Mouse (Mus musculus) CD4-positive, CD25-positive, alpha-beta regulatory T cell, adult 4 months (primary cell): Measurements from ENCODE around the gene Pms1. TPM values are rescaled to one million over a fixed set of nuclear protein-coding genes. Genes with fewer than 3 reads are reported as not detected.
"Not testable (repeated sequence)": the region's sequence is repeated elsewhere in the genome, so short reads cannot be mapped to it uniquely, and the experiment has no call there.

Experiments used
- ATAC-seq: one replicate; pipeline ENCODE4 v1.8.0; 2017
- polyA plus RNA-seq, 2 experiments: library from polyadenylated mRNA; unstranded; fragments of 100-300 nt; shearing (Covaris generic); gene quantifications; one replicate each; pipeline ENCODE4 v1.2.1; 2017

The Pms1 gene
- 10 to 100 TPM; 31.7 to 34.9 TPM for polyA plus RNA-seq

DNA sequence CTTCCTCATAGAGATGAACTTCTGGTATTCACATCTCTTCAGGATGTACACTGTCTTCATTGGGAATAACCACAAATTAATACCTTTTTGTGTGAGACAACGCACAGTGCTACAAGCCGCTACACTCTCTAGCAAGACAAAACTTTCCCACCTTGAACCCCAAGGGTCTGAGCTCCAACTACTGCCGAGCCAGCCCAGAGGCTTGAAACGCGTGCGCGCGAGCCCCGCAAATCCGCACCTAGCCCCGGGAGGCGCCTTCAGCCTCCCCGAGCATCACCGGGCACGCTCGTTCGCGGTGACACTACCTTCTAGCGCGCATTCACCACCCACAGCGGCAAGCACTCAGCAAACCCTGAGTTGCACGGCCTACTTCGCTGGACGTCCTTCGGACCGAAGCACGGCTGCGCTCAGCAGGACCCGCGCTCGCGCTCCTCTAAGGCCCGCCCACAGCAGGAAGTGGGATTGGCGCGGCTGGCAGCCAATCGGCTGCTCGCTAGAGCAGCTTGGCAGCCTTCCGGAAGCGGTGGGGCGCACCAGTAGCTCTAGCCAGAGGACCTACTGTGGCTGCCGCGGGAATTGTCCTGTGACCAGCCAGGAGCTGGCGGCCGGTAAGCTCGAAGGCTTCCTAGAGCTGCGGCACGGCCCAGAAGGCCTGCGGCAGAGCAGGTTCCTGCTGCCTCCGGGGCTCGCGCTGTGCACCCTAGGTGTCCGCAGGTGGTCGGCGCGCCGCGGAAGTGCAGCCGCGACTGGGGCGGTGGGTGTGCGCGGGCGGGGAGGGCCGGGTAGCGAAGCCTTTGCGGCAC, at the start of gene Pms1, which contains the start of the genes Ormdl1 and Gm28778:
TSS of gene Pms1 (minus strand) at position 438 of the 803 bp plus-strand sequence.
TSS of gene Ormdl1 (plus strand) at position 515 of the 803 bp plus-strand sequence.
TSS of gene Gm28778 (plus strand) at position 531 of the 803 bp plus-strand sequence.
- ATAC-seq, result peak; percentile 98

- ATAC-seq, result no peak
These were observed 44.3 kb upstream of the Pms1 start for GRCm38 (mm10) chr1:53341071-53341470.

- not testable (repeated sequence) for ATAC-seq
These were observed 40.6 kb upstream of the Pms1 start for GRCm38 (mm10) chr1:53337403-53337802.

- no peak for ATAC-seq
These were observed 38.6 kb upstream of the Pms1 start for GRCm38 (mm10) chr1:53335465-53335864.

- ATAC-seq, result not testable (repeated sequence)
These were observed 36.7 kb upstream of the Pms1 start for GRCm38 (mm10) chr1:53333527-53333926.

- ATAC-seq, result no peak
These were observed 28.1 kb upstream of the Pms1 start for GRCm38 (mm10) chr1:53324827-53325494.

DNA sequence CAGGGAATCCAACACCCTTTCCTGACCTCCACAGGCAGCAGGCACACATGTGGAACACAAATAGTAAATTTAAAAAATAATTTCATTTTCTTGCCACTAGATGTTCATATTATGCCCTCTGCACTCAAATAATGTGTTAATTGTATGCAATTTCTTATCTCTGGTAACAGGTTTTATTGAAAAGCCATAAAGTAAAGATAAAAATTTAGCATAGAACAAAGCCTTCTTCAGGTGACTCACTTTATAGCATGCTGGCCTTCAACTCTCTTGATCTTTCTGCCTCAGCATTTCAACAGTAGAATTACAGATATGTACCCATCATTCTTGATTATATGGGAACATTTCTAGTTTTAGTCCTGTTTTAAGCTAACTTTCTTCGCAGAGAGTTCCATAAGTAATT, 27.5 kb upstream of the Pms1 start:
- ATAC-seq, result no peak

- no peak for ATAC-seq
These were observed 26.4 kb upstream of the Pms1 start for GRCm38 (mm10) chr1:53323254-53323653.

- ATAC-seq, result no peak
These were observed 25.0 kb upstream of the Pms1 start for GRCm38 (mm10) chr1:53321662-53322344.

DNA sequence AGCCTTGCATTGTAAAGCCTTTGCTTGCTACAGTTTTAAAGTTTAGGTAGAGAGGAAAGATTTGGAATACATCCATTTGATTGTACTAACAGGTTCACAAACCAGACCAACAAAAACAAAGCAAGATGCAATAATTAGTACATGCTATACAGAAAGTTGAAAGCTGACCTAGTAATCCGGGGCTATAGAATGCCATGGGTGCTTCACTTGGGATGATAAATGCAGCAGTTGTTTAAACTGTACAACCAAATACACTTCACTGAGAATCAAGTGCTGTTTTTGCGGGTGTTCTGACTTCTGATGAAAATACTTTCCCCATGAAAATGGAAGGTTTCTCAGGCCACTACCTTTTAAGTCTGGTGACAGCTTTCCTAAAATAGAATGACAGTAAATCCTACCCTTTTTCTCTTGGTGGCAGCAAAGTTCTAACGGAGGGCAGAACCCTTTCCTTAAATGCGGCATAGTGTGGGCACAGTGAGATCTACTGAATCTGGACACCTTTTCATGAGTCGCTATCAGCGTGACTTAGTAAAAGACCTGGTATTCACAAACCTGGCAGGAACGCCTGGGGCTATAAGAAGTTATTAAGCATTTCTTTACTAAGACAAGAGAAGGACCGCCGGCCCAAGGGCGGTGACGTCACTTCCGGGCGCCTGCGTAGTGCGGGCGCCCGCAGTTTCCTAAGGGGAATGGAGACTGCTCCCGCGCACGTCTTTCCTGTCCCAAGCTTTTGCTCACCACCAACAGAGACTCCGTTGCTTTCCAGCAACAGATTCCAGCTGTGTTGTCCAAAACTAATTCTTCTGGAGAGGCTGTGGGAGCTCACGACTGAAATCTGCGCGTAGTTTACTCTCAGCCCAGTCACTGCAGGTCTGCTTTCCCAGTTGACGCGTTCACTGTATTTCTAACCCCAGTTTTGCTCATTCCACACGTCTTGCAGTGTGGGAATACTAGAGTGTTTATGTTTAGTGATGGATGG, 16.5 kb upstream of the Pms1 start, which contains the start of gene Osgepl1:
TSS of gene Osgepl1 (plus strand) at position 636 of the 979 bp plus-strand sequence.
- ATAC-seq, result peak; percentile 98

- no peak for ATAC-seq
These were observed 3.7 kb upstream of the Pms1 start for GRCm38 (mm10) chr1:53300506-53300905.

DNA sequence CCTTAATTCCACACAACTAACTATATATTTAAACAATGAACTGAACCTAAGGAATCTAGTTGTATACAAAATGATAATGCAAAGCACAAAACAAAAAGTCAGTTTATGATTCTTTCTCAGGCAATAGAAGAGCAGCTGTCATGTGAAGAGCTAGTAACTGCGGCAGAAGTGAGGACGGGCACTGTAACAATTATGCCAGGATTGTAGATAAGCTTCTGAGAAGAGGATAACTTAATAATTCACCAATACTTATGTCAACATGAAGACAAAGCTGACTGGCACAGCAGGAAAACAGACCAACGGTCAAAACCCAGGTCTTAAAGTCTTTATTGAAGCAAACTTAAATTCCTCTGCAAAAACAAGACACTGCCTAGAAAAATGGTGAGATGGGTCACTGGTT, 5.6 kb downstream of the Pms1 start:
- no peak for ATAC-seq

GRCm38 (mm10) chr1:53272646-53273045, 24.2 kb downstream of the Pms1 start:
- peak; percentile 68 for ATAC-seq

DNA sequence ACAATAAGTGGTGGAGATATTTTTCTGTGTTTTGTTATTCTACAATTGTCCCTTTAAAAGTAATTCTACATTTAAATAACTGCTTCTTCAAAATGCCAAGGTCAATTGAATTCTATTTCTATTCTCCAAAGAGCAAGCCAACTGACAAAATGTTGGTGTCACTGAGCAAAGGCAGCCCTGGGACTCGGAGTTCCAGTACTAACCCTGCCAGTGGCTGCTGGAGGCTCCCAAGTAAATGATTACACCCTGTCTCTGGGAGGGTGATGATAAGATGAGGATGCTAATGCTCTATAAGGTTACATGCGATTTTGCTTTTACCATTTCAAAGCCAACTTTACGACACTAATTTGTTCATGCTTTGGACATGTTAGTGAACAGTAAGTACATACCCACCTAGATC, 26.9 kb downstream of the Pms1 start:
- no peak for ATAC-seq

DNA sequence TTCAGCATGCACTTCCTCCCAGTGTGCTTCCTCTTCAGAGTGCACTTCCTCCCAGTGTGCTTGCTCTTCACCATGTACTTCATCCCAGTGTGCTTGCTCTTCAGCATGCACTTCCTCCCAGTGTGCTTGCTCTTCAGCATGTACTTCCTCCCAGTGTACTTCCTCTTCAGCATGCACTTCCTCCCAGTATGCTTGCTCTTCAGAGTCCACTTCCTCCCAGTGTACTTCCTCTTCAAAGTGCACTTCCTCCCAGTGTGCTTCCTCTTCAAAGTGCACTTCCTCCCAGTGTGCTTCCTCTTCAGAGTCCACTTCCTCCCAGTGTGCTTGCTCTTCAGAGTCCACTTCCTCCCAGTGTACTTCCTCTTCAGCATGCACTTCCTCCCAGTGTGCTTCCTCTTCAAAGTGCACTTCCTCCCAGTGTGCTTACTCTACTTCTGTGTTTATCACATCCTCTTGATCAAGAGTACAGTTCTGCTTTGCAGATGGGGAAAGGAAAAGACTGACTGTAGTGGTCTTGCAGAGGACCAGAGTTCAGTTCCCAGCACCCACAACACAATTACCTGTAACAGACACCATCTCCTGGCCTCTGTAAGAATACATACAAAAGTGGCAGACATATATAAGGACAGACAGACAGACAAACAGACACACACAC, 31.7 kb downstream of the Pms1 start:
- ATAC-seq, result not testable (repeated sequence)

- ATAC-seq, result no peak
These were observed 70.8 kb downstream of the Pms1 start for GRCm38 (mm10) chr1:53226063-53226462.

DNA sequence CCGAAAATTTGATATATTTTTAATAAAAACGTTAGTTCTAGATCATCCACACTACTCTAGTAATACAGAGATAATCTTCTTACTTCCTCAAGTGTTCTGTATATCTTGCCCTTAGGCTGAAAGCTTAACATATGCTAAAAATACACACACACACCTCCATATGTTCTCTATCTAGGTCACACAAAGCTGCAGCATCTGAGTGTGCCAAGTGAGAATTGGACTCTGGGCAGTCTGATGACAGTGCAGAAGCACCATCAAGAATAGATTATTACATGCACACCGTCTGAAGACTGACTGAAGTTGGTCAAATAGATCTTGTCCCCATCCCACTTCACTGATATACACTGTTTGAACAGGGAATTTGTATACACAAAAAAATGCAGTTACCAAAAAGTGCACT, 71.2 kb downstream of the Pms1 start:
- ATAC-seq, result no peak

DNA sequence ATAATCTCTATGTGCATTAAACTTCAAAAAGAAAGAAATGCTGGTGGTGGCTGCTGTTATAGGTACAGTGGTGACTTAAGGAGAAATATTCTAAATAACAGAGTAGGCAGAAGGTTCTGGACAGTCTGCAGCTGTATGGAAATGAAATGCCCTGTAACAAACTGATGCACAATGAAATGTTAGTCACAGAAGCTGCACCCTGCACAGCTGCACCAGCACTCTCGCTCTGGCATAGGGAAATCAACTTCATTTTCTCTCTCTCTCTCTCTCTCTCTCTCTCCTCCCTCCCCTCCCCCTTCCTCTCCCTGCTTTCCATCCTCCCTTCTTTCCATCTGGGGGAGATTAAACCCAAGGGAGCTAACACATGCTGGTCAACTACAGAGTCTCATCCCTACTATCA, 72.0 kb downstream of the Pms1 start:
- ATAC-seq, result no peak

DNA sequence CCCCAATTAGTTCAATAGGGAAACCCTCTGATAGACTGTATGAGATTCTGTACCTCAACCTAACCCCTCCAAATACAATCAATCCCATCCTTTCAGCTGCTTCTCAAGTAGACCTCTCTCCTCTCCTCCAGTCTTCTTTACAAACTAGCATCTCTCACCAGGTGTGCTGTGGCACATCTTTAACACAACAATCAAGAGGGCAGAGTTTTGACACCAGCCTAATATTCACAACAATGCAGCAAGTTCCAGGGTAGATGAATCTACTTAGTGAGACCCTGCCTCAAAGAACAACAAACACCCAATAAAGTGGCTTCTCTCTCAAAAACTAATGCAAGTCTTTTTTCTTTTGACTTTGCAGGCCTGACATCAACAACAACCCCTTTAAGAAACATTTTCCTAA, 86.7 kb downstream of the Pms1 start:
- no peak for ATAC-seq

DNA sequence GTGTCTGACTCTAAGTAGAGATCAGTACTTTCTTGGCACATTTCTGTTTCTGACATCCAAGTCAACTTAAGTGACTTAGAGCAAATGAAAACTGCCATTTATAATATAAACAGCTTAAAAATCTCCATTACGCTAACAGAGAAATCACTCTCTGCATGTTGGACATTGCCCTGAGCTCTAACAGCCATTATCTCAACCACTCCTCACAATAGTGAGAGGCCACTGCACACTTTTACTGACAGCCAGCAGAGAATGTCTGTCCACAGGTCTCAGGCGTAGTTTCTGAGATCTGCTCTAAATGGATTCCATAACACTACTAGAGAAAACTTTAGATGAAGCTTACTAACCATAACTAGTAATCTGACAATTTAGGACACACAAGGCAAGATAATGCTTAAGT, 92.9 kb downstream of the Pms1 start:
- ATAC-seq, result no peak

- no peak for ATAC-seq
These were observed 95.1 kb downstream of the Pms1 start for GRCm38 (mm10) chr1:53201630-53202199.
